Mouse (Mus musculus) thymus, adult 2 months (tissue): Measurements from ENCODE around the gene Ltc4s. TPM values are rescaled to one million over a fixed set of nuclear protein-coding genes. Genes with fewer than 3 reads are reported as not detected.

ENCODE experiments used
- DNase-seq: peaks from one replicate; pipeline ENCODE4 v3.0.0; 2021
- H3K27ac ChIP-seq: fragments of 200-500 bp; 2 replicates; pipeline ENCODE4 v1.5.1; 2012; ENCODE audit warnings: low read length, control low read depth; ENCODE audit not compliant: control insufficient read depth, insufficient read depth
- H3K27me3 ChIP-seq: fragments of 200-500 bp; 2 replicates; pipeline ENCODE4 v1.6.1; 2012; ENCODE audit warnings: mild to moderate bottlenecking, low read length, moderate library complexity, mixed read lengths; ENCODE audit not compliant: control insufficient read depth, insufficient read depth
- H3K36me3 ChIP-seq: fragments of 200-500 bp; 2 replicates; pipeline ENCODE4 v1.6.1; 2012; ENCODE audit warnings: mild to moderate bottlenecking, low read length, moderate library complexity; ENCODE audit not compliant: control insufficient read depth, insufficient read depth
- H3K4me1 ChIP-seq: fragments of 200-500 bp; replicated peaks from 2 replicates; pipeline ENCODE4 v1.6.1; 2012; ENCODE audit warnings: low read length; ENCODE audit not compliant: control insufficient read depth, insufficient read depth
- H3K4me3 ChIP-seq: fragments of 200-500 bp; 2 replicates; pipeline ENCODE4 v1.5.1; 2012; ENCODE audit warnings: mild to moderate bottlenecking, low read length, control low read depth, moderate library complexity; ENCODE audit not compliant: control insufficient read depth, insufficient read depth
- CTCF ChIP-seq: fragments of 200-500 bp; IDR thresholded peaks from 2 replicates; pipeline ENCODE4 v1.5.1; 2012; ENCODE audit warnings: mild to moderate bottlenecking, control low read depth, low read length, moderate library complexity, borderline replicate concordance; ENCODE audit not compliant: control insufficient read depth, poor library complexity, insufficient read depth; ENCODE audit errors: extremely low read depth
- POLR2A ChIP-seq: fragments of 200-500 bp; IDR thresholded peaks from 2 replicates; pipeline ENCODE4 v1.6.1; 2012; ENCODE audit warnings: mild to moderate bottlenecking, low read length, control low read depth, moderate library complexity; ENCODE audit not compliant: control insufficient read depth, poor library complexity, insufficient read depth; ENCODE audit errors: extremely low read depth
- WGBS: fragments of 180-500 bp; shearing (Covaris S2); methylation state at CpG from one replicate; pipeline ENCODE4 v1.1.7; 2018; 5-methylcytosine and 5-hydroxymethylcytosine counted together
- polyA plus RNA-seq: library from polyadenylated mRNA; depleted of rRNA; stranded (reverse); fragments of >200 nt; gene quantifications from 2 replicates; pipeline ENCODE4 v1.2.3, GENCODE M21; 2012

The Ltc4s gene
- polyA plus RNA-seq, 1 experiment: 46.9 TPM

DNA sequence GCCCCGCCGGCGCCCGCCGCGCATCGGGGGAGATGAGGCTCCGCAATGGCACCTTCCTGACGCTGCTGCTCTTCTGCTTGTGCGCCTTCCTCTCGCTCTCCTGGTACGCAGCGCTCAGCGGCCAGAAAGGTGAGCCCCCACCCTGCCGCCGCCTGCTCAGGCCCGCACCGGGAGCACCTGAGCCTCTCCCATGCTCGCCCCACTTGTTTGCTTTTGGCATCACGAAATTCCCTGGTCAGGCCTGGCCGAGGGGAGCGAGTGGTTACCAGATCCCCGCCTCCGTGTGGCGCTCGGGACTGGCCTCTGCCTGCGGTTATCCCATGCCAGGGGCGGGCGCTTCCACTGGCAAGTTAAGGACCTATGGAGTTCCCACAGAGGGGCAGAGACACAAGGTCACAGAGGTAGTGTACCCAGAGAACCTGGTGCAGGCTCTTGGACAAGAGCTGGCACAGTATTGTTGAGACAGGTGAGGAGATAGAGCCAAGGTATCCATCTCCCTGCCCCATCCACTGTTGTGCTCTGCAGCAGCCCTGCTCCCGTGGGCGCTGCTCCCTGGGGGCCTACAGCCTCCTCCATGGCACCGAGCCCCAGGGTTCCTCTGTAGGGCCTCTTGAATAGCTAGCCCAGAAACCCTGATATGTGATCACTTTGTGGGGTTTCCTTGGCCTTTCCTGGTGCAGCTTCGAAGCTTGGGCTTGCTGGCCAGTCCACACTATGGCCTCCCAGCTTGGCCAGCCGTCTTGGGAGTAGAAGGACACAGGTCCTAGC lies 12.6 kb downstream of the Ltc4s start:
- peak; percentile 40 for DNase-seq
- 2% methylated on average over 34 of the region's 34 CpGs for WGBS
- TF ChIP-seq CTCF (no peak), POLR2A (0 out of 2 replicates have a peak, but pooled peaks have one; percentile 26)
- peak overlapping the region; percentile 70 for H3K4me3 ChIP-seq
- H3K36me3 ChIP-seq: no peaks in the 10 kb centered on the region
- H3K4me1 ChIP-seq: peaks cover 22% of the 10 kb centered on the region
- H3K27me3 ChIP-seq: no peaks in the 10 kb centered on the region
- H3K27ac ChIP-seq: no peak overlapping the region

DNA sequence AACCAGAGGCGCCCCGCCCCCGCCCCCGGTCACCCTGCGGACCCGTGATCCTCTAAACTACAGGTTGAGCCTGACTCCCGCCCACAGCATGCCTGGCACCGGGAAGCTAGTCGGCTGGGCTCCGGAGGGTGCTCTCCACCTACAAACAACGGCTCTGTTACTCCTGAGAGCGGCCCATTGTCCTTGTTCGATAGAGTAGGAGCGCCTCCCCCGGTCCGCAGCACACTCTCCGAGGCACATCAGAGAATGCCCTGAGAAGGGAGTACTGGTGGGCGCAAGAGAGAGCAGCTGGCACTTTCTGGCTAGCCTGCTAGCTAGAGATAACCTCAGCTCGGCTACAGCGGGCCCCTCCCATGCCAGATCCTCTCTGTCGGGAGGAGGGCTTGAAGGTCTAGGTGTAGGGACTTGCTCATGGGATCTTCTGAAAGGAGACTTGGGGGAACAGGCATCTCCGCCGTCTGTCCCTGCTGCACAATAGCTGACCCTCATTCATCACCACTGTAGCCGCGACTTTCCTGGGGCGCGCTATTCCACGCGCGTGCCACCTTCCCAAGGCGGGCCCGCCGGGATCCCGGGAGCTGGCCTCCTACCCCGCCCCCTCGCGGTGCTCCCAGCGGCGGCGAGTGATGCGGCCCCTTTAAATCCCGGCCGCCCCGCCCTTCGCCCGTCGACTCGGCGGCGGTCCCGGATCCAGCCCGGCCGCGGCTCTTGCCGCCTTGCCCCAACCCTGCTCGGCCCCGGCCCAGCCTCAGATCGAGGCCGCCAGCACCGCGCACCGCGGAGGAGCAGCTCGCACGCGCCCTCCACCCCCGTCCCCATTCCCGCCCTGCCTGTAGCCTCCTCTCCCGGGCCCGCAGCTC lies 13.5 kb downstream of the Ltc4s start:
- Histone ChIP-seq H3K4me3 (peak overlapping the region; percentile 70), H3K36me3 (no peaks in the 10 kb centered on the region), H3K27ac (no peak overlapping the region), H3K27me3 (no peaks in the 10 kb centered on the region), H3K4me1 (peaks cover 22% of the 10 kb centered on the region)
- WGBS: under 1% methylated on average over 70 of the region's 70 CpGs
- peak; percentile 69 for DNase-seq
- TF ChIP-seq CTCF (peak; percentile 29; the same call in 1 of the 2 replicates), POLR2A (no peak; the same call in 1 of the 2 replicates)

DNA sequence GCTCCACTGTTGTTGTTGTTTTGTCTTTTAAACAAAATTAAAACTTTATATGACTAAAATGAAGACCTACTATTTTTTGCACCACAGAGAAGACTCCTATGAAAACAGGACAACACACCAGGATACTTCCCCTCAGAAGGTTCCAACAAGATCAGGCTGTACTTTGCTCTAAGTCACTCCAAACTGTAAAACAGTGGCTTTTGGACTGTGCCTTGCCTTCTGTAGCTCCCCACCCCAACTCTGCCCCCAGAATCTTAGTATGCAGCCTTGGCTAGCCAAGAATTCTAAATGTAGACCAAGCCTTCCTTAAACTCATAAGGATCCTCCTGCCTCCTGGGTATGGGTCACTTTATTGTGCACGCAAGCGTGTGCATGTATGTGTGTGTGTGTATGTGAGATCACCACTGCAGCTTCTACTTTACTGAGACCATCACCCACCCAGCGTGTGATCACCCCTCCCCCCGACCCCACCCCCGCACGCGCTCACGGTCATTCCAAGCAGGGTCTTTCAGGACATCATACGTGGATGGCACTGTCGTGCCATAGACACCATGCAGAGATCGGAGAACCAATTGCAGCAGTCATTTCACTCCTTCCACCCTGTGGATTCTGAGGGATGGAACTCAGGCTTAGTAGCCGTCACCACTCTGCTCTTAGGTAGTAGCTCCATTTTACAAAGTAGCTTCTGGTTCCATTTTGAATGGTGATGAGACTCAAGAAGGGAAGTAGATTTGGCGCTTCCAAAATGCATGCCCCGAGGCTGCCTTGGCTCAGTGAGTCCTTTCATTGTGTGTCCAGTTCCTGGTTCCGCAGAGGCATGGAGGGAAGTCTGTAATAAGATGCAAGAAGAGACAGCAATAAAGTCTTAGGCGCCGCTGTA lies 14.4 kb downstream of the Ltc4s start:
- Histone ChIP-seq H3K36me3 (no peaks in the 10 kb centered on the region), H3K4me1 (peaks cover 22% of the 10 kb centered on the region), H3K27me3 (no peaks in the 10 kb centered on the region), H3K4me3 (peak overlapping the region; percentile 70), H3K27ac (no peak overlapping the region)
- whole genome bisulfite sequencing: 7% methylated on average over 17 of the region's 17 CpGs
- no peak for DNase-seq
- TF ChIP-seq POLR2A (no peak), CTCF (no peak)

DNA sequence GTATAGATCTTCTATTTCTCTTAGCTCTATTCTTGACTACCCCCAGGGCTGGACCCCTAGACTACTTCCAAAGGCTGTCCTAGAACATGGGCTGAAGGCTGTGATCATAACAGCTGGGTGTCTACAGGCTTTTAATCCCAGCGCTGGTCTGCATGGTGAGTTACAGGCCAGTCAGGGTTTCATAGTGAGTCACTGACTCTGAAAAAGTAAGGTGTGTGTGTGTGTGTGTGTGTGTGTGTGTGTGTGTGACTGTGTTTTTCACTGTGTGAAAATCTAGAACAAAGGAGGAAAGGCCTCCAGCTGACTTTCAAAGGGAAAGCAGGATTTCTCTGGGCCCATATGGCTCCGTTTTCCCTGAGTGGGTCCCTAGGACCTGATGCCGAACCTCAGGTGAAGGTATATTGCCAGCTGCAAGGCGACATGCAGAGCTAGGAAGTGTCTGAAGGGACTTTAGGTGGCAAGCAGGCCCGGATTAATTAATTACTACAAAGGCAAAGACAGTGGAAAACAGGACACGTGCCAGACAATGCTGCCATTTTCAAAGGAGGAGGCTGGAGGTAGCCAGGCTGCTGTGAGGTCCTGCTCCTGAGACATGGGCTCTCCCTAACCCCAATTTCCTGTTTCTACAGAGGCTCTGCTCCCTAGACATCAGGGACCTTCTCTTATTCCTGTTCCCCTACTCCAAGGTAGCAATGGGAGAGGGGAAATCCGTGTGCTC lies 15.7 kb downstream of the Ltc4s start:
- TF ChIP-seq POLR2A: no peak
- no peak for TF ChIP-seq CTCF
- Histone ChIP-seq H3K4me3 (no peak overlapping the region), H3K36me3 (no peaks in the 10 kb centered on the region), H3K27ac (no peak overlapping the region), H3K4me1 (peaks cover 22% of the 10 kb centered on the region), H3K27me3 (no peaks in the 10 kb centered on the region)
- DNase-seq: no peak
- WGBS: 74% methylated on average over 7 of the region's 7 CpGs

DNA sequence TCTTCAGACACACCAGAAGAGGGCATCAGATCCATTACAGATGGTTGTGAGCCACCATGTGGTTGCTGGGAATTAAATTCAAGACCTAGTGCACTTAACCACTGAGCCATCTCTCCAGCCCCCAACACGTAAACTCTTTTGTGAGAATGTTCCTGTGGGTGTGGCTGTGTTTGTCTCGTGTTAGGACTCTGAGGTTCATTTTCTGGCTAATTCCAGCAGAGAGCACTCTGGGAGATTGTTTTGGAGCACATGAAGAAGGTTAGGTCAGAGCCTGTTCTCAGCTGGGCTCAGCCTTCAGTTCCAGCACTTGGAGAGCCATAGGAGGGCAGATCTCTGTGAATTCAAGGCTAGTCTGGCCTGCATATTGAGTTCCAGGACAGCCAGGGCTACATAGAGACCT lies 18.6 kb downstream of the Ltc4s start:
- Histone ChIP-seq H3K27ac (no peak overlapping the region), H3K4me1 (peaks cover 7% of the 10 kb centered on the region), H3K4me3 (no peak overlapping the region), H3K27me3 (no peaks in the 10 kb centered on the region), H3K36me3 (no peaks in the 10 kb centered on the region)
- no peak for DNase-seq
- WGBS: 93% methylated on average over 2 of the region's 2 CpGs
- TF ChIP-seq CTCF (no peak), POLR2A (no peak)

DNA sequence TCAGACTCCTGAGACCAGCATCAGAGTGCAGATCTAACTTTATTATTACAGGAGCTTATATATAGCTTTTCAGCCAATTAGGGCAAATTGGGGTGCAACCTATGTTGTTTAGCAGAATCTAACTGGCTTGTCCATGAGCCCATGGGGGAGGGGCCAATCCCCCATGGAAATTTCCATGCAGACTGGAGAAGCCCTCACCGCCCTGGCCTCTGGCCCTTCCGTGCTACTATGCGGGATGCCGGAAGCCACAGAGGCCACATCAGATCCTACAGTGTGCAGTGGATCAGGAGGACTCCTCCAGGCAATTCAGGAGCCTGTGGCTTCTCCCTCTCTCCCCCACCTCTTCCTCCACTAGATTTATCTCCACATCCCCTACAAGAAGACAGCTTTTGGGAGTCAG lies 20.6 kb downstream of the Ltc4s start:
- Histone ChIP-seq H3K4me3 (no peak overlapping the region), H3K4me1 (no peaks in the 10 kb centered on the region), H3K27ac (no peak overlapping the region), H3K36me3 (no peaks in the 10 kb centered on the region), H3K27me3 (no peaks in the 10 kb centered on the region)
- 96% methylated on average over 4 of the region's 4 CpGs for WGBS
- no peak for DNase-seq
- no peak for TF ChIP-seq POLR2A
- TF ChIP-seq CTCF: no peak
